Mouse (Mus musculus): ENCODE data around the gene 2010300C02Rik. TPM values are rescaled to one million over a fixed set of nuclear protein-coding genes. Genes with fewer than 3 reads are reported as not detected.

The 2010300C02Rik gene
- polyA plus RNA-seq, 1 experiment from 2014 or later = 7.5 TPM

DNA sequence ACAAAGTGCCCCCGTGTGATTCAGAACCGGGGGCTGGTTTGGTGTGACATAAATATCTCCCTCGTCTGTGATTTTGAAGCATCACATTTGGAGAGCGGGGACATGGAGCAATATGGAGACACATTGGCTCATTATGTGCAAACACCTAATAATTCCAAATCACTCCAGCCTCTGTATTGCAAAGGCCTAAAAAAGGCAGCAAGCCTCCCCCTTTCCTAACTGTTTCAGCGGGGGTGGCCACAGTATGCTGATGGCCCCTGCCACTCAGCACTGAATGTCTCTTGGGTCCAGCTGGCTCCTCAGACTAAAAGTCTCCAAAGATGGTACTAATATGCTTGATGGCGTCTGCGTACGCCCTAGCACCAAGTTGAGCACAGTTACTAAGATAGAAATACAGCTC is 45.6 kb downstream of the 2010300C02Rik start:
- ATAC-seq (ENCODE audit: low FRiP score, low TSS enrichment) (no peak), DNase-seq (ENCODE audit: low spot score) (no peak)
- H3K9ac ChIP-seq (ENCODE audit: low read length) = no peak overlapping the region
- TF ChIP-seq CTCF (IDR thresholded peaks at IDR 0.05; ENCODE audit: low read depth) (no peak), EP300 (optimal IDR thresholded peaks at IDR 0.05) (no peak)
- WGBS = 87% methylated on average over 8 of the region's 8 CpGs
- no peak overlapping the region for H3K27ac ChIP-seq (replicated peaks)
- H3K27me3 ChIP-seq (ENCODE audit: control insufficient read depth, insufficient read depth, low read length) = no peaks in the 10 kb centered on the region
- H3K36me3 ChIP-seq (ENCODE audit: control insufficient read depth, insufficient read depth, low read length) = no peaks in the 10 kb centered on the region
- no peaks in the 10 kb centered on the region for H3K4me1 ChIP-seq (replicated peaks; ENCODE audit: control insufficient read depth, insufficient read depth)
- H3K9me3 ChIP-seq (ENCODE audit: control insufficient read depth, low read length) = no peaks in the 10 kb centered on the region
- H3K4me3 ChIP-seq (ENCODE audit: low read depth, low read length) = no peak overlapping the region
- H3K4me2 ChIP-seq (replicated peaks; ENCODE audit: low read depth) = no peak overlapping the region

DNA sequence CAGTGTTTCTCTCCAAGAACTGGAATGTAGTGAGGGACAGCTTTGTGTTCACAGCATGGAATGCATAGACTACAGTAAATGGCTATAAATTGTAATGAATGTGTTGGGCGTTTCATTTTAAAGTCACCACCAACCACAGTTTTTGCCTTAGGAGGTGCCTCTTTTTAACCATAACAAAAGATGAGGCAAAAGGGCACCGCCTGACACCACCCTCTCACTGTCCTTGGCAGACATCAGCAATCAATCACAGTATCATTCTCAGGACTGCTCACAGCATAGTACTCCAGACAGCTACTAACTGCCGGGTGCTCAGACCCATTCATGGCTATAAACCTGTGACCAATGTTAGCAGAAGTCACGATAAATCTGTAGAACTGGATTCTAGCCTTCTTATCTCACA is 48.6 kb downstream of the 2010300C02Rik start:
- Histone ChIP-seq H3K27ac (replicated peaks) (no peak overlapping the region), H3K4me3 (ENCODE audit: low read depth, low read length) (no peak overlapping the region), H3K36me3 (ENCODE audit: control insufficient read depth, insufficient read depth, low read length) (no peaks in the 10 kb centered on the region), H3K9ac (ENCODE audit: low read length) (no peak overlapping the region), H3K4me1 (replicated peaks; ENCODE audit: control insufficient read depth, insufficient read depth) (no peaks in the 10 kb centered on the region), H3K9me3 (ENCODE audit: control insufficient read depth, low read length) (no peaks in the 10 kb centered on the region), H3K27me3 (ENCODE audit: control insufficient read depth, insufficient read depth, low read length) (no peaks in the 10 kb centered on the region), H3K4me2 (replicated peaks; ENCODE audit: low read depth) (no peak overlapping the region)
- WGBS = 48% methylated on average over 4 of the region's 4 CpGs
- DNase-seq (ENCODE audit: low spot score) (no peak), ATAC-seq (ENCODE audit: low FRiP score, low TSS enrichment) (no peak)
- no peak for TF ChIP-seq EP300 (optimal IDR thresholded peaks at IDR 0.05)

DNA sequence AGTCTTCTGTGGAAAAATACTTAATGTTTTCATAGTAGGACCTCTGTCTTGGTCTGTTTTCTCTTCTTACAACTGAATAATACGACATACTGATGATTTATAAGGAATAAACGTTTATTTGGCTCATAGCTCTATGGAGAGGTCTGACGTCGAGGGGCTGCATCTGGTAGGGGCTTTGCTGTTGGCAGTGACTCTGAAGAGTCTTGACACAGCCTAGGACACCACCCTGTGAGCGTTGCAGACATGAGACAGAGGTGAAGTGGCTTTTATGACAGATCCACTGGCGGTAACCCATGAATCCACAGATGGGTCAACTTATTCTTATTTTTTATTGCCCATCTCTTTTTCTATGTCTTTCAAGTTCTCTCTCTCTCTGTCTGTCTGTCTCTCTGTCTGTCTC is 52.5 kb downstream of the 2010300C02Rik start:
- H3K36me3 ChIP-seq (ENCODE audit: control insufficient read depth, insufficient read depth, low read length) = no peaks in the 10 kb centered on the region
- no peak overlapping the region for H3K9ac ChIP-seq (ENCODE audit: low read length)
- no peaks in the 10 kb centered on the region for H3K9me3 ChIP-seq (ENCODE audit: control insufficient read depth, low read length)
- ATAC-seq (ENCODE audit: low FRiP score, low TSS enrichment) (no peak), DNase-seq (ENCODE audit: low spot score) (no peak)
- no peak for TF ChIP-seq EP300 (optimal IDR thresholded peaks at IDR 0.05)
- TF ChIP-seq CTCF (IDR thresholded peaks at IDR 0.05; ENCODE audit: low read depth) = no peak
- H3K27ac ChIP-seq (replicated peaks) = no peak overlapping the region
- no peaks in the 10 kb centered on the region for H3K27me3 ChIP-seq (ENCODE audit: control insufficient read depth, insufficient read depth, low read length)
- no peaks in the 10 kb centered on the region for H3K4me1 ChIP-seq (replicated peaks; ENCODE audit: control insufficient read depth, insufficient read depth)
- no peak overlapping the region for H3K4me2 ChIP-seq (replicated peaks; ENCODE audit: low read depth)
- H3K4me3 ChIP-seq (ENCODE audit: low read depth, low read length) = no peak overlapping the region
- 55% methylated on average over 6 of the region's 6 CpGs for WGBS

DNA sequence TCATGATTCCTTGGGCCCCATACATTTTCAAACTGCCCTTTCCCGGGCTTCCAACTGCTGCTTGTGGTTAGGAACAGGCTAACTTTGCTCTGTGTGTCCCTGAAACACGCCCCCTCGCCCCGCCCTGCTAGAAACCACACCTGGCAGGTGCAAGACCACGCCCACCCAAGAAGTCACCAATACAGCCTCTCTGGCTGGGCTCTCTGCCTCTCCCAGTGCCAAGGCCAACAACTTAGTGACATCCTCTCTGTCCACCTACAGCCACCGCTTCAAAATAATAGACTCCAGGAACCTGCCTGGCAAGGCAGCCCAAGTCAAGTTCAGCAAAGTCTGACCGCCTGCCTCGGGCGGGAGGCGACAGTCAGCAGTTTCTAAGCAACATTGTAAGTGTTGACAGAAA is 53.3 kb downstream of the 2010300C02Rik start:
- WGBS = 28% methylated on average over 10 of the region's 10 CpGs
- ATAC-seq (ENCODE audit: low FRiP score, low TSS enrichment) (peak; percentile 87), DNase-seq (ENCODE audit: low spot score) (peak; percentile 94)
- no peak overlapping the region for H3K9ac ChIP-seq (ENCODE audit: low read length)
- no peak overlapping the region for H3K4me3 ChIP-seq (ENCODE audit: low read depth, low read length)
- no peaks in the 10 kb centered on the region for H3K4me1 ChIP-seq (replicated peaks; ENCODE audit: control insufficient read depth, insufficient read depth)
- peak overlapping the region; percentile 44 for H3K4me2 ChIP-seq (replicated peaks; ENCODE audit: low read depth)
- no peaks in the 10 kb centered on the region for H3K27me3 ChIP-seq (ENCODE audit: control insufficient read depth, insufficient read depth, low read length)
- no peak for TF ChIP-seq EP300 (optimal IDR thresholded peaks at IDR 0.05)
- TF ChIP-seq CTCF (IDR thresholded peaks at IDR 0.05; ENCODE audit: low read depth) = no peak
- H3K36me3 ChIP-seq (ENCODE audit: control insufficient read depth, insufficient read depth, low read length) = no peaks in the 10 kb centered on the region
- peak overlapping the region; percentile 81 for H3K27ac ChIP-seq (replicated peaks)
- H3K9me3 ChIP-seq (ENCODE audit: control insufficient read depth, low read length) = no peaks in the 10 kb centered on the region

DNA sequence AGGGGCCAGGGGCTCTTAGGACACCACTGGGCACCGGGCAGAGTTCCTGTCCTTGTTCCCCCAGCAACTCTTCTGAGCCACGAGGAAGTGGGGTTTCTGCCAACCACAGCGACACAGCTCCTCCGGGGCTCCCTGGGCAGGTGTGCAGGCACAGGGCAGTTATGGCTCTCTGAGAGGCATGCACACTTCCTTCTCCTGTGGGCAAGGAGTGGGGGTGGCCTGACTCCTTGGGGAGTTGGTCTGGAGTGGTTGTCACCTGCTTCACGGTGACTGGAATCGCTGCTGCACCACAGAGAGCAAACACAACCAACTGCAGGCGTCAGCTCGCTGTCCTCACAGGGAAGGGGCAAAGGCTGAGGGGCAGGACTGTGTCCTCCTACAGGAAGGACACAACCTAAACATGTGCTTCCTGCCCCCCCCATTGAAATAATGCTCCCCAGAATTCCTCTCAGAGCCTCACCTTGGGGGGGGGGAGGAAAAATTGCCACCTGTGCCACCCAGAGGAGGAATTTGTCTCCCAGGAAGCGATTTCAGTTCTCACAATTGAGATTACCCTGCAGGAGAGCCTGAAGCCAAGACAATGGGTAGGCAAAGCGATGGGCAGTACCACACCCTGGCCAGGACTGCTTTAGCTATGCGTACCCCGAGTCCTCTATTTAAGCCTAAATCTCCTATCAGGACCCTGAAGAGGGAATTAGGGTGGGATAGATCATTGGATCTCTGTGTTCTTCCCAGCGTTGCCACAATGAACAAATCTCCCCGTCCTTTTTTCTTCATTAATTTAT is 54.2 kb downstream of the 2010300C02Rik start:
- peak overlapping the region; percentile 81 for H3K27ac ChIP-seq (replicated peaks)
- WGBS = 36% methylated on average over 14 of the region's 14 CpGs
- H3K4me2 ChIP-seq (replicated peaks; ENCODE audit: low read depth) = peak overlapping the region; percentile 44
- H3K27me3 ChIP-seq (ENCODE audit: control insufficient read depth, insufficient read depth, low read length) = no peaks in the 10 kb centered on the region
- ATAC-seq (ENCODE audit: low FRiP score, low TSS enrichment) (peak; percentile 91), DNase-seq (ENCODE audit: low spot score) (peak; percentile 80)
- H3K4me1 ChIP-seq (replicated peaks; ENCODE audit: control insufficient read depth, insufficient read depth) = no peaks in the 10 kb centered on the region
- H3K36me3 ChIP-seq (ENCODE audit: control insufficient read depth, insufficient read depth, low read length) = no peaks in the 10 kb centered on the region
- peak overlapping the region; percentile 18; the same call in 1 of the 2 replicates for H3K4me3 ChIP-seq (ENCODE audit: low read depth, low read length)
- H3K9me3 ChIP-seq (ENCODE audit: control insufficient read depth, low read length) = no peaks in the 10 kb centered on the region
- H3K9ac ChIP-seq (ENCODE audit: low read length) = peak overlapping the region; percentile 48; the same call in 1 of the 2 replicates
- TF ChIP-seq CTCF (IDR thresholded peaks at IDR 0.05; ENCODE audit: low read depth) = no peak
- TF ChIP-seq EP300 (optimal IDR thresholded peaks at IDR 0.05) = no peak

DNA sequence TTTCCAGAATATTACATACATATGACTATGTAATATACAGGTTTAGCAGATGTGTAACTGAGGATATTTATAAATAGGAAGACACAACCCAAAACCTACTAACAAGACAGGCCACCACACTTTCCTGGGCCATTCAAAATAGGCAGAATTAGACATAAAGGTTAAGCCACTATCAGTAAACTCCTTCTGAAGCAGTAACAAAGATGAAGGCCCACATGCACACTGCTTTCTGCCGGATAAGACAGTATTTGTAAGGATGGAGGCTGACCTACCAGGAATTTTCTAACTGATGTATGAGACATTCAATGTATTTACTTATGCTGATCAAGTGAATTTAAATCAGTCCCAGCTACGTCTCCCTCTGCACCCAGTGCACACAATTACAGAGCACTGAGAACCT is 55.4 kb downstream of the 2010300C02Rik start:
- no peaks in the 10 kb centered on the region for H3K9me3 ChIP-seq (ENCODE audit: control insufficient read depth, low read length)
- H3K9ac ChIP-seq (ENCODE audit: low read length) = no peak overlapping the region
- TF ChIP-seq CTCF (IDR thresholded peaks at IDR 0.05; ENCODE audit: low read depth) (no peak), EP300 (optimal IDR thresholded peaks at IDR 0.05) (no peak)
- 69% methylated on average over 2 of the region's 2 CpGs for WGBS
- ATAC-seq (ENCODE audit: low FRiP score, low TSS enrichment) (no peak), DNase-seq (ENCODE audit: low spot score) (no peak)
- H3K4me2 ChIP-seq (replicated peaks; ENCODE audit: low read depth) = peak overlapping the region; percentile 44; the same call in 1 of the 2 replicates
- no peak overlapping the region for H3K27ac ChIP-seq (replicated peaks)
- no peaks in the 10 kb centered on the region for H3K36me3 ChIP-seq (ENCODE audit: control insufficient read depth, insufficient read depth, low read length)
- H3K4me1 ChIP-seq (replicated peaks; ENCODE audit: control insufficient read depth, insufficient read depth) = no peaks in the 10 kb centered on the region
- H3K4me3 ChIP-seq (ENCODE audit: low read depth, low read length) = 0 out of 2 replicates have a peak overlapping the region, but pooled peaks have one; percentile 18
- no peaks in the 10 kb centered on the region for H3K27me3 ChIP-seq (ENCODE audit: control insufficient read depth, insufficient read depth, low read length)

Data from stomach, postnatal 0 days (tissue).